Mouse (Mus musculus): ENCODE results near the gene Tgfa. TPM values are rescaled to one million over a fixed set of nuclear protein-coding genes. Genes with fewer than 3 reads are reported as not detected.

The Tgfa gene
- polyA plus RNA-seq, 1 experiment from 2014 or later: 7.2 TPM

DNA sequence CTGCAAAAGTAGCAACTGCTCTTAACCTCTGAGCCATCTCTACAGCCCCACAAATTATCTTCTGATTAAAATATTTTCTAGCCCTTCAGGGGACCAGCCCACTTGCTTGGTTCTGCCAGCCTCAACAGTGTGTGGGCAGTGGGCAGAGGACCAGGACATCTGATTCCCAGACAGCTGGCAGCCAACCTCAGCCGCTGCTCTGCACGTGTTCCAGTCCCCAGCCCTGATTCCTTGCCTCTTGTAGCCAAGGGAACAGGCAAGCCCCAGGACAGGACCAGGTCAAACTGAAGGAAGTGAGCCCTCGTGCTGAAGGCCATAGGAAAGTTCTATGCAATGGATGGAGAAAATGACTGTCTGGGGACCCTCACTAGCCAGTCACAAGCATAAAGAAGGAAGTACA lies 2.0 kb upstream of the Tgfa start:
- Histone ChIP-seq H3K4me2 (no peak overlapping the region), H3K9ac (no peak overlapping the region), H3K36me3 (no peaks in the 10 kb centered on the region), H3K27me3 (peaks cover 19% of the 10 kb centered on the region), H3K4me1 (peaks cover 41% of the 10 kb centered on the region), H3K27ac (no peak overlapping the region), H3K4me3 (replicated peaks) (no peak overlapping the region), H3K9me3 (replicated peaks) (no peaks in the 10 kb centered on the region)
- ATAC-seq (replicated peaks; ENCODE audit: low FRiP score): no peak
- 67% methylated on average over 3 of the region's 3 CpGs for WGBS

DNA sequence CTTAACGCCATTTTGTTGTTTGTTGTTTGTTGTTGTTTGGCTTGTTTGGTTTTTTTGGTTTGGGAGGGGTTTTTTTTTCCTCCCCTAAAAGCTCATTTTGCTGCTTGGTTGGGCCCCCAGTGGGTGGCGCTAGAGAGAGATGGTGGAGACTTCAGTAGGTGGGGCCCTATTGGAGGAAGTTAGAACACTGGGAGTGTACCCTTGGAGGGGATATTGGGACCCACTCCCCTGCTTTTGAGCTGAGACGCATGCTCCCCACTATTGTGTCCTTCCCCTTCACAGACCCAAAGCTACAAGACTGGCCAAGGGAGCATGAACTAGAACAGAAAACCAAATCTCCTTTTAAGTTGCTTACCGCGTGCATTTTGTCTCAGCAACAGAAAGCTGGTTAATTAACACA lies 1.1 kb upstream of the Tgfa start:
- WGBS: 61% methylated on average over 5 of the region's 5 CpGs
- Histone ChIP-seq H3K36me3 (no peaks in the 10 kb centered on the region), H3K4me1 (peaks cover 43% of the 10 kb centered on the region), H3K4me2 (0 out of 2 replicates have a peak overlapping the region, but pooled peaks have one; percentile 95), H3K4me3 (replicated peaks) (no peak overlapping the region), H3K9ac (no peak overlapping the region), H3K9me3 (replicated peaks) (no peaks in the 10 kb centered on the region), H3K27ac (no peak overlapping the region), H3K27me3 (peaks cover 19% of the 10 kb centered on the region)
- no peak for ATAC-seq (replicated peaks; ENCODE audit: low FRiP score)

GRCm38 (mm10) chr6:86196034-86196433 lies 1.0 kb downstream of the Tgfa start:
- ATAC-seq (replicated peaks; ENCODE audit: low FRiP score): 0 out of 2 replicates have a peak, but pooled peaks have one; percentile 3
- H3K4me2 ChIP-seq: peak overlapping the region; percentile 95
- H3K36me3 ChIP-seq: no peaks in the 10 kb centered on the region
- H3K27ac ChIP-seq: no peak overlapping the region
- peak overlapping the region; percentile 74 for H3K4me3 ChIP-seq (replicated peaks)
- 4% methylated on average over 14 of the region's 14 CpGs for WGBS
- peaks cover 19% of the 10 kb centered on the region for H3K27me3 ChIP-seq
- H3K9ac ChIP-seq: no peak overlapping the region
- H3K9me3 ChIP-seq (replicated peaks): no peaks in the 10 kb centered on the region
- peaks cover 43% of the 10 kb centered on the region for H3K4me1 ChIP-seq

GRCm38 (mm10) chr6:86197150-86197862 lies 2.3 kb downstream of the Tgfa start:
- Histone ChIP-seq H3K4me2 (peak overlapping the region; percentile 95), H3K9ac (no peak overlapping the region)

GRCm38 (mm10) chr6:86200934-86201333 lies 5.9 kb downstream of the Tgfa start:
- H3K9me3 ChIP-seq (replicated peaks): no peaks in the 10 kb centered on the region
- H3K4me3 ChIP-seq (replicated peaks): no peak overlapping the region
- H3K27me3 ChIP-seq: peaks cover 9% of the 10 kb centered on the region
- H3K4me1 ChIP-seq: peaks cover 23% of the 10 kb centered on the region
- H3K9ac ChIP-seq: no peak overlapping the region
- no peak overlapping the region for H3K27ac ChIP-seq
- WGBS: 79% methylated on average over 5 of the region's 5 CpGs
- no peaks in the 10 kb centered on the region for H3K36me3 ChIP-seq
- ATAC-seq (replicated peaks; ENCODE audit: low FRiP score): no peak
- no peak overlapping the region for H3K4me2 ChIP-seq

More at GRCm38 (mm10) chr6:86197150-86197862, 2.3 kb downstream of the Tgfa start:
- WGBS: 8% methylated on average over 11 of the region's 11 CpGs
- Histone ChIP-seq H3K9me3 (replicated peaks) (no peaks in the 10 kb centered on the region), H3K27ac (no peak overlapping the region), H3K4me3 (replicated peaks) (peak overlapping the region; percentile 74; the same call in 1 of the 2 replicates), H3K4me1 (peaks cover 43% of the 10 kb centered on the region), H3K36me3 (no peaks in the 10 kb centered on the region), H3K27me3 (peaks cover 19% of the 10 kb centered on the region)
- no peak for ATAC-seq (replicated peaks; ENCODE audit: low FRiP score)

- no peak overlapping the region for H3K9ac ChIP-seq
- H3K36me3 ChIP-seq: no peaks in the 10 kb centered on the region
- H3K27me3 ChIP-seq: no peaks in the 10 kb centered on the region
- no peaks in the 10 kb centered on the region for H3K9me3 ChIP-seq (replicated peaks)
- H3K27ac ChIP-seq: no peak overlapping the region
- peaks cover 12% of the 10 kb centered on the region; the same call in 1 of the 2 replicates for H3K4me1 ChIP-seq
- no peak for ATAC-seq (replicated peaks; ENCODE audit: low FRiP score)
- WGBS: 74% methylated on average over 7 of the region's 7 CpGs
- H3K4me3 ChIP-seq (replicated peaks): no peak overlapping the region
- no peak overlapping the region for H3K4me2 ChIP-seq
These were observed 8.1 kb downstream of the Tgfa start for GRCm38 (mm10) chr6:86203101-86203500.

- H3K9ac ChIP-seq: no peak overlapping the region
- ATAC-seq (replicated peaks; ENCODE audit: low FRiP score): no peak
- H3K27me3 ChIP-seq: no peaks in the 10 kb centered on the region
- peaks cover 37% of the 10 kb centered on the region for H3K4me1 ChIP-seq
- H3K9me3 ChIP-seq (replicated peaks): no peaks in the 10 kb centered on the region
- no peaks in the 10 kb centered on the region for H3K36me3 ChIP-seq
- no peak overlapping the region for H3K4me3 ChIP-seq (replicated peaks)
- 83% methylated on average over 6 of the region's 6 CpGs for WGBS
- no peak overlapping the region for H3K27ac ChIP-seq
- no peak overlapping the region for H3K4me2 ChIP-seq
These were observed 11.0 kb downstream of the Tgfa start for GRCm38 (mm10) chr6:86206014-86206413.

DNA sequence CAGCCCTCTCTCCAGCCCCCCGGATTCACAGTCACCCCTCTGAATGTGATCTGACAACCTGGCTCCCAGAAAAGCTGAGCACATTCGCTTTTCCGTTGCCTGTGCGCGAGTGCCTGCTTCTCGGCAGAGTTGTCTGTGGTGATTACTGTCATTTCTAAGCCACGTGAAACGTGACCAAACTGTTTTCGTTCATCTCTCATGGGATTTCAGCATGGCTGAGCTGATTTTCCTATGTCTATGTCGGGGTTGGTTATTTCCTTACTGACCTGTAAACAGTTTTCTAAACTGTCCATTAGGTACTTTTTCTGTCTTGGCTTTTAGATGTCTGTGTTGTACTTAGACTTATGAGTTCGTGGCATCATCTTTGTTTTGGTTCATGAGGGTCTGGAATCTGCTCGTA lies 12.0 kb downstream of the Tgfa start:
- Histone ChIP-seq H3K27ac (no peak overlapping the region), H3K4me2 (no peak overlapping the region), H3K27me3 (no peaks in the 10 kb centered on the region), H3K9ac (no peak overlapping the region), H3K4me3 (replicated peaks) (no peak overlapping the region), H3K36me3 (no peaks in the 10 kb centered on the region), H3K4me1 (peaks cover 45% of the 10 kb centered on the region), H3K9me3 (replicated peaks) (no peaks in the 10 kb centered on the region)
- ATAC-seq (replicated peaks; ENCODE audit: low FRiP score): no peak
- WGBS: 64% methylated on average over 12 of the region's 12 CpGs

- no peaks in the 10 kb centered on the region for H3K9me3 ChIP-seq (replicated peaks)
- no peaks in the 10 kb centered on the region for H3K36me3 ChIP-seq
- WGBS: 20% methylated on average over 17 of the region's 17 CpGs
- no peaks in the 10 kb centered on the region for H3K27me3 ChIP-seq
- H3K9ac ChIP-seq: no peak overlapping the region
- peak overlapping the region; percentile 87 for H3K27ac ChIP-seq
- H3K4me3 ChIP-seq (replicated peaks): peak overlapping the region; percentile 21
- H3K4me1 ChIP-seq: peaks cover 45% of the 10 kb centered on the region
- ATAC-seq (replicated peaks; ENCODE audit: low FRiP score): peak; percentile 83
- peak overlapping the region; percentile 57 for H3K4me2 ChIP-seq
These were observed 14.4 kb downstream of the Tgfa start for GRCm38 (mm10) chr6:86209133-86210016.

DNA sequence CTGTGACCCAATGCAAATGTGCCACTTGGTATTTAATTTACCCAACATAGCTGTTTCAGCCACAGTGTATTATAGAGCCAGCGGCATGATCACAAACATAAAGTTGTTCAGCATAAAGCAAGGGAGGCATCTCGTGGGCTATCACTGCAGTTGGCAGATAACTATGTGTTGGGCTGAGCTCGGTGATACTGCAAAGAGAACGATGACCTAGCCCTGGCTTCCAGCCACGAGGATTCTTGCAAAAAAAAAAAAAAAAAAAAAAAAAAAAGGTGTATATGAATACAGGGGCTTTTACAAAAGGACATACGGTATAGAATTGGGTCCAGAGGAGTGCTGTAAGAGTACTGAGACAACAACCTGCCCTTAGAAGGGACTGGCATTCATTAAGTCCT lies 15.0 kb downstream of the Tgfa start:
- peak; percentile 19 for ATAC-seq (replicated peaks; ENCODE audit: low FRiP score)
- H3K9me3 ChIP-seq (replicated peaks): no peaks in the 10 kb centered on the region
- H3K9ac ChIP-seq: no peak overlapping the region
- no peaks in the 10 kb centered on the region for H3K36me3 ChIP-seq
- H3K4me3 ChIP-seq (replicated peaks): peak overlapping the region; percentile 21; the same call in 1 of the 2 replicates
- H3K27me3 ChIP-seq: no peaks in the 10 kb centered on the region
- peak overlapping the region; percentile 87 for H3K27ac ChIP-seq
- peak overlapping the region; percentile 57 for H3K4me2 ChIP-seq
- 24% methylated on average over 6 of the region's 6 CpGs for WGBS
- peaks cover 45% of the 10 kb centered on the region for H3K4me1 ChIP-seq

DNA sequence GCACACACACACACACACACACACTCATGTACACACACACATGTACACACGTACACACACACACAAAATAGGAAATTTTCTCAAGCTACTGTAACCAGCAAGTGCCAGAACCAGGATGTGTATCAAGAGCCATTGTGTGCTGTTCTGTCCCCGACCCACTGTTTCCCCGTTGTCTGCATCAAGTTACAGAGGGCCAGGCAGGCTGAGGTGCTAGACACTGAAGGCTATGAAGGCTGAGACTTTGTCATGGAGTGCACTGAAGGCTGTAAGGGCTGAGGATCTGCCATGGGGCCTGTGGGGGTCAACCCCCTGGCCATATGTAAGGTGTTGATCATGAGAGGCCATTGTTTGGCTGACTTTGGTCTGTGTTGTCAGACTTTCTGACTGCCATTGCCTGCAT lies 15.6 kb downstream of the Tgfa start:
- H3K27ac ChIP-seq: peak overlapping the region; percentile 87
- H3K36me3 ChIP-seq: no peaks in the 10 kb centered on the region
- no peaks in the 10 kb centered on the region for H3K27me3 ChIP-seq
- no peak overlapping the region for H3K4me2 ChIP-seq
- 41% methylated on average over 3 of the region's 3 CpGs for WGBS
- peaks cover 45% of the 10 kb centered on the region for H3K4me1 ChIP-seq
- ATAC-seq (replicated peaks; ENCODE audit: low FRiP score): peak; percentile 57
- H3K9me3 ChIP-seq (replicated peaks): no peaks in the 10 kb centered on the region
- no peak overlapping the region for H3K4me3 ChIP-seq (replicated peaks)
- no peak overlapping the region for H3K9ac ChIP-seq

GRCm38 (mm10) chr6:86211081-86211763 lies 16.2 kb downstream of the Tgfa start:
- Histone ChIP-seq H3K9ac (no peak overlapping the region), H3K27ac (peak overlapping the region; percentile 87), H3K9me3 (replicated peaks) (no peaks in the 10 kb centered on the region), H3K27me3 (no peaks in the 10 kb centered on the region), H3K4me1 (peaks cover 45% of the 10 kb centered on the region), H3K4me3 (replicated peaks) (no peak overlapping the region), H3K4me2 (no peak overlapping the region), H3K36me3 (no peaks in the 10 kb centered on the region)
- 56% methylated on average over 12 of the region's 12 CpGs for WGBS
- ATAC-seq (replicated peaks; ENCODE audit: low FRiP score): no peak
